Mouse (Mus musculus) MEL (cell line): ENCODE data around the gene Tcf21. TPM values are rescaled to one million over a fixed set of nuclear protein-coding genes. Genes with fewer than 3 reads are reported as not detected.

Source experiments
- DNase-seq: peaks from one replicate; pipeline ENCODE4 v3.0.0; 2011; ENCODE audit warnings: low read depth, low spot score
- H3K27ac ChIP-seq: 2 replicates; pipeline ENCODE4 v1.5.1; 2012; ENCODE audit warnings: low read depth, mild to moderate bottlenecking, control low read depth, low read length, moderate library complexity; ENCODE audit not compliant: control insufficient read depth
- H3K27me3 ChIP-seq, 2 experiments: fragments of 150-350 bp in 1 of 2; sonication (generic) in 1 of 2; 2 replicates each; pipeline ENCODE4 v1.6.1; 2012; ENCODE audit warnings: low read length in 2 of 2, mild to moderate bottlenecking in 2 of 2, improper control_type of control experiment in 1 of 2, moderate library complexity in 1 of 2; ENCODE audit not compliant: insufficient read depth in 2 of 2, control insufficient read depth in 1 of 2
- H3K36me3 ChIP-seq, 2 experiments: 2 replicates each; pipeline ENCODE4 v1.6.1; 2012 to 2014; ENCODE audit warnings: low read length in 2 of 2, improper control_type of control experiment in 1 of 2, inconsistent platforms in 1 of 2, mild to moderate bottlenecking in 1 of 2; ENCODE audit not compliant: insufficient read depth in 2 of 2, control insufficient read depth in 1 of 2
- H3K4me1 ChIP-seq, 2 experiments: fragments of 150-350 bp in 1 of 2; sonication (generic) in 1 of 2; 2 replicates each; pipeline ENCODE4 v1.6.1; 2012; ENCODE audit warnings: low read length in 2 of 2, improper control_type of control experiment in 1 of 2, mild to moderate bottlenecking in 1 of 2; ENCODE audit not compliant: insufficient read depth in 2 of 2, control insufficient read depth in 1 of 2
- H3K4me3 ChIP-seq, 2 experiments: fragments of 150-350 bp in 1 of 2; sonication (generic) in 1 of 2; 2 replicates each; pipeline ENCODE4 v1.5.1; 2012; ENCODE audit warnings: low read depth in 2 of 2, low read length in 2 of 2, mild to moderate bottlenecking in 2 of 2, moderate library complexity in 2 of 2, control low read depth in 1 of 2, improper control_type of control experiment in 1 of 2; ENCODE audit not compliant: control insufficient read depth in 1 of 2, insufficient read depth in 1 of 2
- H3K79me2 ChIP-seq: 2 replicates; pipeline ENCODE4 v1.6.1; 2012; ENCODE audit warnings: mild to moderate bottlenecking, low read length, moderate library complexity; ENCODE audit not compliant: control insufficient read depth, poor library complexity, insufficient read depth
- H3K9ac ChIP-seq: 2 replicates; pipeline ENCODE4 v1.6.1; 2012; ENCODE audit warnings: low read depth, mild to moderate bottlenecking, control low read depth, low read length, moderate library complexity; ENCODE audit not compliant: control insufficient read depth, poor library complexity, severe bottlenecking
- H3K9me3 ChIP-seq: fragments of 150-350 bp; sonication (generic); replicated peaks from 2 replicates; pipeline ENCODE4 v1.6.1; 2012; ENCODE audit warnings: mild to moderate bottlenecking, low read length, improper control_type of control experiment, moderate library complexity; ENCODE audit not compliant: insufficient read depth
- BHLHE40 ChIP-seq: IDR thresholded peaks from 2 replicates; pipeline ENCODE4 v1.6.1; 2012; ENCODE audit warnings: low read depth, mild to moderate bottlenecking, inconsistent platforms, low read length, improper control_type of control experiment, borderline replicate concordance
- CHD2 ChIP-seq: IDR thresholded peaks from 2 replicates; pipeline ENCODE4 v1.6.1; 2011; ENCODE audit warnings: low read length, improper control_type of control experiment
- CTCF ChIP-seq, 3 experiments: IDR thresholded peaks in 2 of 3; conservative IDR thresholded peaks in 1 of 3; 2 replicates each; pipeline ENCODE4 v1.5.1; 2011 to 2012; ENCODE audit warnings: low read length in 3 of 3, low read depth in 2 of 3, mild to moderate bottlenecking in 2 of 3, improper control_type of control experiment in 1 of 3, inconsistent platforms in 1 of 3, mixed read lengths in 1 of 3, moderate library complexity in 1 of 3; ENCODE audit not compliant: control insufficient read depth in 1 of 3, insufficient read depth in 1 of 3, poor library complexity in 1 of 3, severe bottlenecking in 1 of 3
- ETS1 ChIP-seq: IDR thresholded peaks from 2 replicates; pipeline ENCODE4 v1.6.1; 2012; ENCODE audit warnings: low read depth, mild to moderate bottlenecking, inconsistent platforms, low read length, improper control_type of control experiment, moderate library complexity
- GABPA ChIP-seq: IDR thresholded peaks from 2 replicates; pipeline ENCODE4 v1.6.1; 2012; ENCODE audit warnings: low read depth, mild to moderate bottlenecking, inconsistent platforms, low read length, improper control_type of control experiment, moderate library complexity
- GATA1 ChIP-seq: IDR thresholded peaks from 2 replicates; pipeline ENCODE4 v1.6.1; 2011; ENCODE audit warnings: low read depth, low read length, improper control_type of control experiment
- JUND ChIP-seq: IDR thresholded peaks from 2 replicates; pipeline ENCODE4 v1.6.1; 2011; ENCODE audit warnings: low read depth, mild to moderate bottlenecking, improper control_type of control experiment, low read length
- MAZ ChIP-seq: IDR thresholded peaks from 2 replicates; pipeline ENCODE4 v1.6.1; 2012; ENCODE audit warnings: low read depth, mild to moderate bottlenecking, inconsistent platforms, low read length, improper control_type of control experiment
- MXI1 ChIP-seq: IDR thresholded peaks from 2 replicates; pipeline ENCODE4 v1.6.1; 2011; ENCODE audit warnings: mild to moderate bottlenecking, low read depth, low read length, improper control_type of control experiment
- NELFE ChIP-seq: IDR thresholded peaks from 2 replicates; pipeline ENCODE4 v1.6.1; 2011; ENCODE audit warnings: low read depth, low read length, improper control_type of control experiment
- NRF1 ChIP-seq: IDR thresholded peaks from 2 replicates; pipeline ENCODE4 v1.6.1; 2014; ENCODE audit warnings: low read depth, mild to moderate bottlenecking, inconsistent platforms, low read length, improper control_type of control experiment, moderate library complexity; ENCODE audit not compliant: poor library complexity, insufficient read depth, severe bottlenecking
- POLR2AphosphoS5 ChIP-seq: IDR thresholded peaks from 2 replicates; pipeline ENCODE4 v1.6.1; 2012; ENCODE audit warnings: low read depth, borderline replicate concordance, mild to moderate bottlenecking, inconsistent platforms, low read length, moderate library complexity, mixed read lengths
- RAD21 ChIP-seq: IDR thresholded peaks from 2 replicates; pipeline ENCODE4 v1.6.1; 2011; ENCODE audit warnings: mild to moderate bottlenecking, low read depth, low read length, improper control_type of control experiment
- RCOR1 ChIP-seq: IDR thresholded peaks from 2 replicates; pipeline ENCODE4 v1.6.1; 2012; ENCODE audit warnings: low read depth, mild to moderate bottlenecking, inconsistent platforms, low read length, improper control_type of control experiment
- SMC3 ChIP-seq: IDR thresholded peaks from 2 replicates; pipeline ENCODE4 v1.6.1; 2011; ENCODE audit warnings: low read depth, low read length, improper control_type of control experiment
- TAL1 ChIP-seq: IDR thresholded peaks from 2 replicates; pipeline ENCODE4 v1.6.1; 2012; ENCODE audit warnings: mild to moderate bottlenecking, inconsistent platforms, low read length, moderate library complexity, mixed read lengths
- UBTF ChIP-seq: IDR thresholded peaks from 2 replicates; pipeline ENCODE4 v1.6.1; 2012; ENCODE audit warnings: low read depth, mild to moderate bottlenecking, inconsistent platforms, low read length, improper control_type of control experiment, moderate library complexity, borderline replicate concordance; ENCODE audit not compliant: insufficient read depth
- USF2 ChIP-seq, 2 experiments: IDR thresholded peaks; 2 replicates each; pipeline ENCODE4 v1.6.1; 2011 to 2012; ENCODE audit warnings: improper control_type of control experiment in 2 of 2, low read length in 2 of 2, borderline replicate concordance in 1 of 2, inconsistent platforms in 1 of 2, low read depth in 1 of 2, mild to moderate bottlenecking in 1 of 2; ENCODE audit not compliant: insufficient read depth in 1 of 2
- ZMIZ1 ChIP-seq: IDR thresholded peaks from 2 replicates; pipeline ENCODE4 v1.6.1; 2012; ENCODE audit warnings: low read depth, mild to moderate bottlenecking, inconsistent platforms, low read length, improper control_type of control experiment, moderate library complexity
- ZNF384 ChIP-seq: IDR thresholded peaks from 2 replicates; pipeline ENCODE4 v1.6.1; 2012; ENCODE audit warnings: low read depth, mild to moderate bottlenecking, inconsistent platforms, low read length, improper control_type of control experiment
- polyA plus RNA-seq, 2 experiments: library from polyadenylated mRNA; stranded (reverse) in 1 of 2; unstranded in 1 of 2; fragments of >175 nt in 1 of 2; fragments of >200 nt in 1 of 2; gene quantifications; 2 replicates each; pipeline versions ENCODE4 v1.2.1 to v1.2.4; 2012; ENCODE audit warnings: low replicate concordance in 2 of 2, low read depth in 1 of 2; ENCODE audit not compliant: insufficient read length in 2 of 2, insufficient read depth in 1 of 2, missing spikeins in 1 of 2
- total RNA-seq: library from RNA; depleted of rRNA; stranded (reverse); fragments of 300-350 nt; gene quantifications from 2 replicates; pipeline ENCODE4 v1.2.3, GENCODE M21; 2012

The Tcf21 gene
- total and polyA plus RNA-seq, 3 experiments, result not detected

GRCm38 (mm10) chr10:22845351-22845750, 25.4 kb upstream of the Tcf21 start:
- no peak for DNase-seq
- no peaks in the 10 kb centered on the region for H3K79me2 ChIP-seq
- H3K36me3 ChIP-seq, result no peaks in the 10 kb centered on the region
- TF ChIP-seq CTCF (IDR thresholded peaks at IDR 0.05 in 2 of 3, conservative IDR thresholded peaks at IDR 0.05 in 1 of 3; ENCODE audit: control insufficient read depth in 1 of 3, insufficient read depth in 1 of 3, low read depth in 2 of 3, low read length in 3 of 3, poor library complexity in 1 of 3, severe bottlenecking in 1 of 3), result no peak
- no peak for TF ChIP-seq MXI1
- TF ChIP-seq RAD21, result no peak
- TF ChIP-seq JUND, result no peak
- no peak for TF ChIP-seq CHD2
- no peak for TF ChIP-seq MAZ
- no peak for TF ChIP-seq NRF1
- no peak for TF ChIP-seq ZMIZ1
- no peak for TF ChIP-seq GATA1
- TF ChIP-seq TAL1, result no peak
- no peak for TF ChIP-seq UBTF
- no peak for TF ChIP-seq NELFE
- no peak overlapping the region for H3K4me3 ChIP-seq
- H3K4me1 ChIP-seq, result no peaks in the 10 kb centered on the region
- no peak overlapping the region for H3K27ac ChIP-seq
- no peaks in the 10 kb centered on the region for H3K27me3 ChIP-seq
- no peak overlapping the region for H3K9ac ChIP-seq
- H3K9me3 ChIP-seq, result no peaks in the 10 kb centered on the region

- TF ChIP-seq MAZ (no peak), GABPA (no peak), MXI1 (no peak), USF2 (IDR thresholded peaks at IDR 0.05; ENCODE audit: borderline replicate concordance in 1 of 2, insufficient read depth in 1 of 2, low read depth in 1 of 2, low read length in 2 of 2) (no peak), SMC3 (no peak), ZNF384 (no peak), ETS1 (no peak), POLR2AphosphoS5 (no peak), RCOR1 (no peak), BHLHE40 (no peak)
- no peaks in the 10 kb centered on the region for H3K4me1 ChIP-seq
- DNase-seq, result no peak
- H3K9ac ChIP-seq, result no peak overlapping the region
- no peak overlapping the region for H3K27ac ChIP-seq
- no peaks in the 10 kb centered on the region for H3K9me3 ChIP-seq
- H3K79me2 ChIP-seq, result no peaks in the 10 kb centered on the region
- H3K36me3 ChIP-seq, result no peaks in the 10 kb centered on the region
- no peak overlapping the region for H3K4me3 ChIP-seq
- no peaks in the 10 kb centered on the region for H3K27me3 ChIP-seq
Measured at GRCm38 (mm10) chr10:22844731-22845130, 24.8 kb upstream of the Tcf21 start.
